Mouse (Mus musculus): ENCODE data around the gene Afdn. TPM values are rescaled to one million over a fixed set of nuclear protein-coding genes. Genes with fewer than 3 reads are reported as not detected.

The Afdn gene
- 15.6 and 17.6 TPM in 2 replicates for polyA plus RNA-seq (2012; rRNA removed)

- Histone ChIP-seq H3K4me3 (ENCODE audit: control insufficient read depth, low read depth, low read length) (peak within 1 kb of the TSS; percentile 94), H3K36me3 (ENCODE audit: control insufficient read depth, insufficient read depth, low read length) (no peaks in the 10 kb centered on the region), H3K4me1 (ENCODE audit: control insufficient read depth, insufficient read depth, low read length) (peaks cover 4% of the 10 kb centered on the region), H3K27me3 (ENCODE audit: control insufficient read depth, insufficient read depth, low read length) (no peaks in the 10 kb centered on the region), H3K27ac (ENCODE audit: control insufficient read depth, insufficient read depth, low read depth, low read length) (peak within 1 kb of the TSS; percentile 98)
- TF ChIP-seq CTCF (IDR thresholded peaks at IDR 0.05; ENCODE audit: control insufficient read depth, insufficient read depth, insufficient replicate concordance, low read depth, low read length) (no peak), POLR2A (IDR thresholded peaks at IDR 0.05; ENCODE audit: control insufficient read depth, low read depth, low read length) (peak; percentile 59; the same call in 1 of the 2 replicates)
Observed at GRCm38 (mm10) chr17:13759853-13760627, at the start of gene Afdn. TSS of gene Afdn (plus strand) at chr17:13760539.

GRCm38 (mm10) chr17:13711173-13711572 lies 49.2 kb upstream of the Afdn start:
- Histone ChIP-seq H3K27ac (ENCODE audit: control insufficient read depth, insufficient read depth, low read depth, low read length) (no peak overlapping the region), H3K27me3 (ENCODE audit: control insufficient read depth, insufficient read depth, low read length) (no peaks in the 10 kb centered on the region)

DNA sequence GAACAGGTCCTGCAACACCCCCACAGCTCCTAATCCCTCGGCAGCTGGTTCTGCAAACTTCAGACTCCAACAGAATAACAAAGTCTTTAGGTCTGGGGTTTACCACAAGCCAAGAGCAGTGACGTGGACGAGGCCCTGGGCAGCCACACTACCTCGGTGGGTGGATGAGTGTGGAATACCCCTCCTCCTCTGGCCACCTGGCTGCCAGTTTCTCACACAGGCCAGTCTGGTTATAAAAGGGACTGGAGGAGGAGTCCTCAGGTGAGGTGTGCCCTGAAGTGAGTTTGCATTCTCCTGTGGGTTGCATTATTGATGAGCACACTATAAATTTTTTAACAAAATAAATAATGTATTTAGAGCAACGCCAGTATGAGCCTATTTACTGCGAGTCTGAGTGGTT lies 48.2 kb upstream of the Afdn start:
- H3K27me3 ChIP-seq (ENCODE audit: control insufficient read depth, insufficient read depth, low read length) = no peaks in the 10 kb centered on the region
- no peaks in the 10 kb centered on the region for H3K36me3 ChIP-seq (ENCODE audit: control insufficient read depth, insufficient read depth, low read length)
- no peaks in the 10 kb centered on the region; the same call in 1 of the 2 replicates for H3K4me1 ChIP-seq (ENCODE audit: control insufficient read depth, insufficient read depth, low read length)
- TF ChIP-seq POLR2A (IDR thresholded peaks at IDR 0.05; ENCODE audit: control insufficient read depth, low read depth, low read length) (no peak), CTCF (IDR thresholded peaks at IDR 0.05; ENCODE audit: control insufficient read depth, insufficient read depth, insufficient replicate concordance, low read depth, low read length) (no peak)
- H3K27ac ChIP-seq (ENCODE audit: control insufficient read depth, insufficient read depth, low read depth, low read length) = no peak overlapping the region
- no peak overlapping the region for H3K4me3 ChIP-seq (ENCODE audit: control insufficient read depth, low read depth, low read length)

More at GRCm38 (mm10) chr17:13711173-13711572, 49.2 kb upstream of the Afdn start:
- TF ChIP-seq POLR2A (IDR thresholded peaks at IDR 0.05; ENCODE audit: control insufficient read depth, low read depth, low read length) = no peak
- no peak for TF ChIP-seq CTCF (IDR thresholded peaks at IDR 0.05; ENCODE audit: control insufficient read depth, insufficient read depth, insufficient replicate concordance, low read depth, low read length)
- Histone ChIP-seq H3K4me1 (ENCODE audit: control insufficient read depth, insufficient read depth, low read length) (no peaks in the 10 kb centered on the region; the same call in 1 of the 2 replicates), H3K36me3 (ENCODE audit: control insufficient read depth, insufficient read depth, low read length) (no peaks in the 10 kb centered on the region), H3K4me3 (ENCODE audit: control insufficient read depth, low read depth, low read length) (no peak overlapping the region)

DNA sequence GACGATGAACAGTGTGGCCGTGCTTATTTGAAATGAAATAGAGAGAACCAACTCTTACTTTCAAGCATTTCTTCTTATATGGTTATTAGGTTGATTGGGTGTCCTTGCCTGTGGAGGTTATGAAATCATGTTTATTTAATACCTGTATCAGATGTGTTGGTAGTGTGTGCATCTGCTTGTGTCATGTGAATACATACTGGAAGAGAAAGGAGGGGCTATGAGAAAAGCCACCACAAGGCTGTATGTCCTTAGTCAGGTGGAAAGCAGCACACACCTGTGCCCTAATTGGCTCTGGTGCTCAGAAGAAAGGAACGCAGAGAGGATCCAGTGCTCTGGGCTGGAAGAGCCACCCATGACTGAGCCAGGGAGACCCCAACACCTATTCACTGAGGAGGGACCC lies 47.8 kb upstream of the Afdn start:
- Histone ChIP-seq H3K4me3 (ENCODE audit: control insufficient read depth, low read depth, low read length) (no peak overlapping the region), H3K27me3 (ENCODE audit: control insufficient read depth, insufficient read depth, low read length) (no peaks in the 10 kb centered on the region), H3K27ac (ENCODE audit: control insufficient read depth, insufficient read depth, low read depth, low read length) (no peak overlapping the region), H3K36me3 (ENCODE audit: control insufficient read depth, insufficient read depth, low read length) (no peaks in the 10 kb centered on the region), H3K4me1 (ENCODE audit: control insufficient read depth, insufficient read depth, low read length) (peaks cover 1% of the 10 kb centered on the region; the same call in 1 of the 2 replicates)
- TF ChIP-seq CTCF (IDR thresholded peaks at IDR 0.05; ENCODE audit: control insufficient read depth, insufficient read depth, insufficient replicate concordance, low read depth, low read length) (no peak), POLR2A (IDR thresholded peaks at IDR 0.05; ENCODE audit: control insufficient read depth, low read depth, low read length) (no peak)

DNA sequence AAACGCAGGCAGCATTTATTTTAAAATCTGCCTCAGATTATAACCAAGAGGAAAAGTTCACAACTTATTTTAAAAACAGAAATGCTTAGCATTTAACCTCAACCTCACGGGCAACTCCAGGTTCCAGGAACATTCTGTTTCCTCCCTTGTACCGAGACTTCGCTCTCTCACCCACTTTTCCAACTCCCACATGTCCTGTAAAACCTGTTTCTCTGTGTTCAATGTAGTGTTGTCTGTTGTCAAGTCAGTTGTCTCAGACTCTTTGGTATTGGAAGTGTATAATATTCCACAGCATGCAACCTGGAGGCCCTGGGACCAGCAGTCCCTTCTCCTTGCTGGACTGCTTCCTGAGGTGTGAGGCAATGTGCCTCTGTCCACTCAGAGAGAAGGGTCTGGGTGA lies 46.2 kb upstream of the Afdn start:
- no peak overlapping the region for H3K27ac ChIP-seq (ENCODE audit: control insufficient read depth, insufficient read depth, low read depth, low read length)

GRCm38 (mm10) chr17:13714654-13715053 lies 45.7 kb upstream of the Afdn start:
- TF ChIP-seq POLR2A (IDR thresholded peaks at IDR 0.05; ENCODE audit: control insufficient read depth, low read depth, low read length) = no peak
- no peak for TF ChIP-seq CTCF (IDR thresholded peaks at IDR 0.05; ENCODE audit: control insufficient read depth, insufficient read depth, insufficient replicate concordance, low read depth, low read length)
- Histone ChIP-seq H3K4me1 (ENCODE audit: control insufficient read depth, insufficient read depth, low read length) (peaks cover 2% of the 10 kb centered on the region; the same call in 1 of the 2 replicates), H3K27me3 (ENCODE audit: control insufficient read depth, insufficient read depth, low read length) (no peaks in the 10 kb centered on the region), H3K36me3 (ENCODE audit: control insufficient read depth, insufficient read depth, low read length) (no peaks in the 10 kb centered on the region), H3K27ac (ENCODE audit: control insufficient read depth, insufficient read depth, low read depth, low read length) (no peak overlapping the region), H3K4me3 (ENCODE audit: control insufficient read depth, low read depth, low read length) (no peak overlapping the region)

More for the DNA sequence above, 46.2 kb upstream of the Afdn start:
- Histone ChIP-seq H3K27me3 (ENCODE audit: control insufficient read depth, insufficient read depth, low read length) (no peaks in the 10 kb centered on the region), H3K4me3 (ENCODE audit: control insufficient read depth, low read depth, low read length) (no peak overlapping the region), H3K4me1 (ENCODE audit: control insufficient read depth, insufficient read depth, low read length) (peaks cover 2% of the 10 kb centered on the region; the same call in 1 of the 2 replicates), H3K36me3 (ENCODE audit: control insufficient read depth, insufficient read depth, low read length) (no peaks in the 10 kb centered on the region)
- TF ChIP-seq POLR2A (IDR thresholded peaks at IDR 0.05; ENCODE audit: control insufficient read depth, low read depth, low read length) (no peak), CTCF (IDR thresholded peaks at IDR 0.05; ENCODE audit: control insufficient read depth, insufficient read depth, insufficient replicate concordance, low read depth, low read length) (no peak)

- Histone ChIP-seq H3K4me1 (ENCODE audit: control insufficient read depth, insufficient read depth, low read length) (peaks cover 2% of the 10 kb centered on the region; the same call in 1 of the 2 replicates), H3K27me3 (ENCODE audit: control insufficient read depth, insufficient read depth, low read length) (no peaks in the 10 kb centered on the region), H3K27ac (ENCODE audit: control insufficient read depth, insufficient read depth, low read depth, low read length) (no peak overlapping the region), H3K36me3 (ENCODE audit: control insufficient read depth, insufficient read depth, low read length) (no peaks in the 10 kb centered on the region), H3K4me3 (ENCODE audit: control insufficient read depth, low read depth, low read length) (no peak overlapping the region)
- TF ChIP-seq POLR2A (IDR thresholded peaks at IDR 0.05; ENCODE audit: control insufficient read depth, low read depth, low read length) (no peak), CTCF (IDR thresholded peaks at IDR 0.05; ENCODE audit: control insufficient read depth, insufficient read depth, insufficient replicate concordance, low read depth, low read length) (no peak)
Observed at GRCm38 (mm10) chr17:13715511-13715910, 44.8 kb upstream of the Afdn start.
